Mouse (Mus musculus) gastrocnemius, postnatal 25 days (tissue): ENCODE measurements around the gene Itga10. TPM values are rescaled to one million over a fixed set of nuclear protein-coding genes. Genes with fewer than 3 reads are reported as not detected.
"Not testable (repeated sequence)": the region's sequence is repeated elsewhere in the genome, so short reads cannot be mapped to it uniquely, and the experiment has no call there.

ENCODE experiments used
- DNase-seq: peaks from one replicate; pipeline ENCODE4 v3.0.0; 2022
- total RNA-seq, 2 experiments: library from RNA; stranded (reverse); gene quantifications; 1 replicate in 1 of 2; 2 replicates in 1 of 2; pipeline ENCODE4 v1.2.3; 2021

Itga10 gene
- total RNA-seq, 2 experiments from 2014 or later = 0.70 to 1.2 TPM

DNA sequence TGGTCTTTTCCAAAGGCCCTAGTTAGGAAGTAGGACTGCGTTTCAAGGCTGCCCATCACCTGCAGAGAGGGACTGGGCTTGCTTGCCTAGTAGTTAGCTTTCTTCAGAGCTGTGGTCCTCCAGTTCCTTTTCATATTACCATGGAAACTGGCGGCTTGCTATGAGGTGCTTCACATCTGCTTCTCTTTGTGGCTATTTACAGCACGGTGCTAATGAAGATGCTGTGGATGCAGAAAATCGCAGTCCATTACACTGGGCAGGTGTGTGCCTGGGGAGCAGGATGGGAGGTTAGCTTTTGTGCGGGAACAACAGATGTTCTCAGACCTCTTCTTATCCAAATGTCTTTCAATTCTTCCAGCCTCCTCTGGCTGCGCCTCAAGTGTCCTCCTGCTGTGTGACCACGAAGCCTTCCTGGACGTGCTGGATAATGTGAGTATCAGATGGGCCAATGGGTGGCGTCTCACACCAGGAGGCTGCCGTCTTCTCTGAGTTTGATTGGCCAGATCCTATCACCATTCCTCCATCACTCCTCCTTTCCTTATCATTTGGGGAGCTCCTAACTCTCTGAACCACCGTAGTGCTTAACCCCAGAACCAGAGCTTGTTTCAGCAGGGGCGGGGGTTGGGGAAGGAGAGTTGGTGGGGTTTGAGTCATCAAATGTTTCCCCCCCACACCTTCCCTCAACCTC lies 35.0 kb downstream of the Itga10 start:
- DNase-seq = no peak

- DNase-seq = no peak
Measured at GRCm38 (mm10) chr3:96683496-96683895, 38.1 kb downstream of the Itga10 start.

- no peak for DNase-seq
Measured at GRCm38 (mm10) chr3:96684151-96684821, 38.9 kb downstream of the Itga10 start.

- DNase-seq = no peak
Measured at GRCm38 (mm10) chr3:96684822-96685156, 39.4 kb downstream of the Itga10 start.

- not testable (repeated sequence) for DNase-seq
Measured at GRCm38 (mm10) chr3:96686057-96686456, 40.7 kb downstream of the Itga10 start.

GRCm38 (mm10) chr3:96688854-96689253 lies 43.5 kb downstream of the Itga10 start:
- no peak for DNase-seq

- no peak for DNase-seq
Measured at GRCm38 (mm10) chr3:96690298-96690697, 44.9 kb downstream of the Itga10 start.

DNA sequence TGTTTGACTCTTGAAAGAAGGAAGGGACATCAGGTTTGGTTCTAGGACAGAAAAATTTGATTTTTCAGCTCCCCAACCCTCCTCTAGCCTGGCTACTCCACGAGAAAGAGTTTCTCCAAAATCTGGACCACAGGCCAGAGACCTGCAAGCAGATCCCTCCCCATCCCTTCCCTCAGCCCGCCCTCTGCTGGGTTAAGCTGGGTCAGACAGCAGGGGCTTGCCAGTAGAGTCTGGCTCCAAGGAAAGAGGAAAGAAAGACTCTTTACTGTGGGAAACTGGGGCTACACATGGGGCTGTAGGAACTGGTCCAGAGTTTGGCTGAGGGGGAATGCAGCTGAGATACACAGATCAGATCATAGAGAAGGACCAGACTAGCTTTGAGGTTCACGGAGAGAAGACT lies 47.1 kb downstream of the Itga10 start:
- DNase-seq = peak; percentile 61

DNA sequence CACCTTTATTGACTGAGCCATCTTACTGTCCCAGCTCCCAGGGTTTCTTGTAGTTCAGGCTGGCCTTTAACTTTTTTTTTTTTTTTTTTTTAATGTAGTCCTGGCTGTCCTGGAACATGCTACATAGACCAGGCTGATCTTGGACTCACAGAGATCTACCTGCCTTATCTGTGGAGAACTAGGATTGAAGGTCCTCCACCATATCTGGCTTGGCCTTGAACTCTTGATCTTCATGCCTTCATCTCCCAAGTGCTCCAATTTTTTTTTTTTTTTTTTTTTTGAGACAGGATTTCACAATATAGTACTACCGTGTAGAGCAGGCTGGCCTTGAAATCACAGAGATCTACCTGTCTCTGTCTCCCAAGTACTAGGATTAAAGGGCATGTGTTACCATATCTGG lies 48.2 kb downstream of the Itga10 start:
- no peak for DNase-seq

DNA sequence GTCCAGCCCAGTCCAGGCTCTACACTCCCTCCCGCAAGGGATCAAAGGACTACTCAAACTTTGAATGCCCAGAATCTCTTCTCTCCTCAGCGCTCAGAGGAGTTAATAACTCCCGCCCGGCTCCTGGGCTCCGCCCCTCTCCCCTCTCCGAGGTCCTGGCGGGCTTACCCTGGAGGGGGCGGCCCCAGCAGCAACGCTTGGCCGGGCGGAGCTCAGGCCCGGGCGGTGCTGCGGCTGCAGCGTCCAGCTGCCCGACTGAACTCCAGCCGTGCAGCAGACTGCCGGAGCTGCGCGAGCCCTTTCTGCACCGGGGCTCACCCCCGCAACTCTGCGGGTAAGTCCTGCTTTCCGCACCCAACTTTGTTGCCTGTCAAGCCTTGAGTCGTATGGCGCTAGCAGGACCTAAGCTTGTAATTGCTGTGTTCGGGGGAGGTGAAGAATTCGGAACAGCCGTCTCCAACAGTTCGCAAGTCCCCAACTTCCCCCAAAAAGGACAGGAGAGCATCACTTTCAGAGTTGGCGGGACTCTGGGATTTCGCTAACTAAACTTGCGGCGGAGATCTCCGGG lies 50.9 kb downstream of the Itga10 start, which contains the start of gene Pias3:
Gene Pias3, plus strand, starts transcription at position 187 of the 568 bp plus-strand sequence.
- peak; percentile 88 for DNase-seq

DNA sequence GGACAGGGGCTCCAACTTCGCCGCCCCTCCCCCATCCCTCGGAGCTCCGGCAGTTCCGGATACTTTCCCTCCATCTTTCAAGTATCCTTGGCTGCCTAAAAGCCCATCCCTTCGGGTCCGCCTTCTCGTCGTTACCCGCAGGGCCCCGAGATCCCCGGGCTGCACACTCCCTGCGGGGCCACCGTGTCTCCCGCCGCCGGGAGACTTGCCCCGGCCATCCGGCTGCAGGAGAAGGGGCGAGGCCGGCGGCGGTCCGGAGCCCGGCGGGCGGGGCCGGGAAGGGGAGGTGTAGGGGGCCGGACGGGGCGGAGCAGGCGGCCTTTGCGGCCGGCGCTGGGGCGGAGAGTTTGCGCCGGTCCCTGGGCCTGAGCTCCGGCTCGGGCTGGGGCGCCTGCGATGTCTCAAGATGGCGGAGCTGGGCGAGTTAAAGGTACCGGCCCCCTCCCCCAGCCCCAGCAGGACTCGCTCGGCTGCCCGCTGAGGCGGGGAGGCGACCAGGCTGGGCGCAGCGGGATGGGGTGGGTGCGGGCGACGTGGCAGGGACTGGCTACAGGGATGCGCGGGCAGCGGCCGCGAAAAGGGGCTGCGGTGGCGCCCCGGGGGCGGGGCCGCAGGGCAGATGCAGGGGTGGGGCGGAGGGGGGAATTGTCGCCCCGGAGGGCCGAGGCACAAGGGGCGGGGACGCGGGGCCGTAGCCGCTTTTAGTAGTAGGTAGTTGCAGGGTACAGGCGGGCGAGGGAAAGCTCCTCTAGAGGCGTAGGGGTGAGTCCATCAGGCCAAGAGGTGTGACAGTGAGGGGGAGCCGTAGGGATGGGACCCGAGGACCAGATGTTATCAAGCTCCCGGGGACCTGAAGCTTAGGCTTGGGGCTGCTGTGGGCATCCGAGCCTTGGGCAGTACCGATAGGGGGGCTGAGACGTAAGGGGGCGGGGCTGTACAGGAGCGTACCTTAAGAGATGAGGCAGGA lies 51.7 kb downstream of the Itga10 start:
- peak; percentile 94 for DNase-seq

- no peak for DNase-seq
Measured at GRCm38 (mm10) chr3:96698993-96699690, 53.8 kb downstream of the Itga10 start.

DNA sequence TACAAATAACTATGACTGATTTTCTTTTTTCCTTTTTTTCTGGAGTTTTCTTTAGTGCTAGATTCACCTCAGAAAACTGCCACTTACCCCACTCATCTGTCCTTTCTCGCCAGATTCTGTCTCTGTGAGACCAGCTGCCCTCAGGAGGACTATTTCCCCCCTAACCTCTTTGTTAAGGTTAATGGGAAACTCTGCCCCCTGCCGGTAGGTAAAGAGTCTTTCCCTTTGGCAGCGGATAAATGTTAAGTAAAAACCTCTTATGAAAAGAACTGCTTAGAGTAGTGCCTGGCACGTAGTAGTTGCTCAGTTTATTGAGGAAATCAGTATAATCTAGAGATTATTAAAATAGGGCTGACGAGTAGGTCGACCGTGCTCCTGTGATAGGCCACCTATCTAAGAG lies 55.0 kb downstream of the Itga10 start:
- no peak for DNase-seq

- no peak for DNase-seq
Measured at GRCm38 (mm10) chr3:96701003-96701402, 55.6 kb downstream of the Itga10 start.

DNA sequence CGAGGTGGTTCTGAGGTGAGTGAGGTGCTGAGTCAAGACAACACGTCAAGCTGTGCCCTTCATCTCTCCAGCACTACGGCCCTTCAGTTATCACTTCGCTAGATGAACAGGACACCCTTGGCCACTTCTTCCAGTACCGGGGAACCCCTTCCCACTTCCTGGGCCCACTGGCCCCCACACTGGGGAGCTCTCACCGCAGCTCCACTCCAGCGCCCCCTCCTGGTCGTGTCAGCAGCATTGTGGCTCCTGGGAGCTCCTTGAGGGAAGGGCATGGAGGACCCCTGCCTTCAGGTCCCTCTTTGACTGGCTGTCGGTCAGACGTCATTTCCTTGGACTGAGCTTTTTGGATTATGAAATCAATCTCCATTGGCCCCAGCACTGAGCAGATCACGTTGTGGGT lies 59.4 kb downstream of the Itga10 start:
- DNase-seq = no peak

- DNase-seq = no peak
Measured at GRCm38 (mm10) chr3:96706217-96706616, 60.8 kb downstream of the Itga10 start.

DNA sequence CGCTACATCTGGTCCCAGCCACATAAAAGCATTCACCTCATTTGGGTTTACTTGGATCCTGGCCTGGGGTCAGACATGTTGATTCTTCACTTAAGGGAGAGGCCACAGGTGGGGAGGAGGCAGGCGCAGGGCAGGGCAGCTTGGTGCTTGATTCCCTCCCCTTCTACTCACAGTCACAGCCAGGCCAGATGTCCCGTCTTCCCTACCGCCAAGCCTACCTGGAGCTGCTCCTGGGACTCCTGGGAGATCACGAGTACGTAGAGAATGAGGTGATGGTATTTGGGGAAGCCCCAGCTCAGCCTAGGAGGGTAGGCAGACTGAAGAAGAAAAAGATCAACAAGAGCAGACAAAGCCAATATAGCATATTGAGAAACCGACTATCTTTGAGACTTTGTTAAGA lies 61.6 kb downstream of the Itga10 start:
- DNase-seq = no peak

DNA sequence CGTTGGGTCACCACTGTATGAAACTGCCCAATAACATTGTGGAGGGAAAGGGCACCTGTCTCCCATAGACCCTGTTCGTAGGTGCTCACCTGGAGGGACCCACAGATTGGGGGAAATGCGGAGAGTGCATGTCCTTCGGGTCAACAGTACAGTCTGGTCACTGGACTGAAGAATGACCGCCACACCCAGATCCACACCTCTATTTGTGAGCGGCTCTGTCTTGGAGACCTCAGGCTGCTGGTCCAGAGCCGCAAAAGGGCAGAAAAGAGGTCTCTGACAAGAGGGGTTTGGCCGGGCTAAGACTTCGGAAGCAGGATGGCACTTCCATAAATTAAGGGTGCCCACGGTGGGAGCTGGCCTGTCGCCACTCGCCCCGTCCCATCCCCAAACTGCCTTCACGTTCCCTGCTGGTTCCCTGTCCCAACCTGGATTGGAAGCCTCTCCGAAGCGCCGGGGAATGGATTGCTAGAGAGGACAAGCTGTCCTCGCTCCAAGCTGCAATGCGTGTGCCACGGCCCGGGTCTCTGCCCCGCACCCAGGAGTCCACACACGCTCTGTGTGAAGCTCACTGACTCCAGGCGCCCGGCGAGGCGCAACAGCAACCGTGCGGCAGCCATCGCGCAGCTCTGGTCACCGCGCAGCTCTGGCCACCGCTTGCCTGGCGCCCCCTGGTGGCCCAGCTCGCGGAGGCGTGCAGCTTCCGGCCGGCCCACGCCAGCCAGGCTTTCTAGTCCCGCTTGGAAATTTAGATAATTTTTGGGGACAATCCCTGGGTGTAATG lies 62.7 kb downstream of the Itga10 start, which contains the start of gene Nudt17:
Gene Nudt17, minus strand, starts transcription at position 660 of the 781 bp plus-strand sequence.
- DNase-seq = peak; percentile 68

GRCm38 (mm10) chr3:96708684-96709064 lies 63.3 kb downstream of the Itga10 start:
- no peak for DNase-seq
